Mouse (Mus musculus) lung, postnatal 0 days (tissue): Measurements from ENCODE around the gene Gm10778.

ENCODE experiments used
- CTCF ChIP-seq: IDR thresholded peaks from 2 replicates; pipeline ENCODE4 v1.5.1; 2016; ENCODE audit warnings: antibody characterized with exemption, mild to moderate bottlenecking
- EP300 ChIP-seq: IDR thresholded peaks from 2 replicates; pipeline ENCODE4 v1.6.1; 2016; ENCODE audit warnings: antibody characterized with exemption, mild to moderate bottlenecking, control low read depth

DNA sequence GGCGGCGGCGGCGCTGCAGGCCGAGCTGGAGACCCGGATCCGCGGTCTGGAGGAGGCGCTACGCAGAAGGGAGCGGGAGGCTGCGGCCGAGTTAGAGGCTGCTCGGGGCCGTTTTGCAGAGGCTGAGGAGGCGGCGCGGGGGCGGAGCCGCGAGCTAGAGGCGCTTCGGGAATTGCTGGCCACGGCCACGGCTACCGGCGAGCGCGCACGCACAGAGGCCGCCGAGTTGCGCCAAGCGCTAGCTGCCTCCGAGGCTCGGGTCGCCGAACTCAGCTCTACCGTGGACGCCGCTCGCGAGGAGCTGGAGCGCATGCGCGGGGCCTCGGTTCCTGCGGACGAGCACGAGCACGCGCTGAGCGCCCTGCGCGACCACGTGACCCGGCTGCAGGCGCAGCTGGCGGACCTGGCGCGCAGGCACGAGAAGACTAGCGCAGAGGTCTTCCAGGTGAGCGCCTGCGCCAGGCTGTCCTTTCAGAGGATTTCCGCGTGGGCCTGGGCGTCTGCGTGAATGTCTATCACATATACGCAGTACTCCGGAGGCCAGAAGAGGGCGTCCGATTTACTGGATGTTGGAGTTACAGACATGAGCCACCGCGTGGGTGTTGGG, 5.3 kb upstream of the Gm10778 start:
- TF ChIP-seq CTCF: peak; percentile 65
- TF ChIP-seq EP300: no peak
